Mouse (Mus musculus): ENCODE measurements at regions not wholly inside any gene's neighbourhood (a gene's known extent, or its start where the extent isn't known, plus 50 kb on each side); places are given as distances from the start of the nearest gene placed in this dataset.

DNA sequence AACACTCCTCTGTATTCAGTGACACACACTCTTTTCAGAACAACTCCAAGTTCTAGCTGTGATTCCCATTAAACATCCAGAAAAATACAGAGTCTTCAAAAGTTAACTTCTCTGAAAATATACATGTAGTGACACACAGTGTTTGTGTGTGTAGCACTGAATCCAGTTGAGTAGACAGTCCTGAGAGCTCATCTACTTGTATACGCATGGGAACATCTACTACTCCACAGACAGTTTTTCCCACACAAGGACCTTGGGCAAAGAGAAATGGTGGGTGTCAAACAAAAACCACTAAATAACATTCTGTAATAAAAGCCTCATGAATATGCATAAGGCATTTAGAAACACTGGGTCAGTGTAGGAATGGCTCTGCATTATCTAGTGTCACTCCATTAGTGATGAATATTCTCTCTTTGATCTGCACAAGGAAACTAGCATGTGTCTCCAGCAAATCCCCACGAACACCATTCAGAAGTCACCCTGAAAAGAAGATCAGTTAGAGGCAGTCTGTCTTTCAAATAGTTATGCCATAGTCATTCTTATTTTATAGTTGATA, 83.6 kb downstream of the Cth start:
- TF ChIP-seq CTCF (IDR thresholded peaks at IDR 0.05; ENCODE audit: borderline replicate concordance, insufficient read depth, low read depth, low read length) (no peak), POLR2A (IDR thresholded peaks at IDR 0.05; ENCODE audit: borderline replicate concordance, insufficient read depth, low read length) (no peak)
